Mouse (Mus musculus) cortical plate, adult 2 months (tissue): Measurements from ENCODE around the gene Ccdc130. TPM values are rescaled to one million over a fixed set of nuclear protein-coding genes. Genes with fewer than 3 reads are reported as not detected.

Source experiments
- H3K27ac ChIP-seq: fragments of 200-500 bp; 2 replicates; pipeline ENCODE4 v1.5.1; 2012; ENCODE audit warnings: low read length, control low read depth, inconsistent platforms; ENCODE audit not compliant: insufficient read depth
- H3K4me1 ChIP-seq: fragments of 200-500 bp; 2 replicates; pipeline ENCODE4 v1.6.1; 2011; ENCODE audit warnings: low read length; ENCODE audit not compliant: control insufficient read depth, insufficient read depth
- H3K4me3 ChIP-seq: fragments of 200-500 bp; 2 replicates; pipeline ENCODE4 v1.5.1; 2011; ENCODE audit warnings: mild to moderate bottlenecking, low read length, control low read depth; ENCODE audit not compliant: insufficient read depth
- CTCF ChIP-seq: fragments of 200-500 bp; IDR thresholded peaks from 2 replicates; pipeline ENCODE4 v1.5.1; 2011; ENCODE audit warnings: mild to moderate bottlenecking, control low read depth, low read length; ENCODE audit not compliant: insufficient read depth; ENCODE audit errors: extremely low read depth
- POLR2A ChIP-seq: fragments of 200-500 bp; IDR thresholded peaks from 2 replicates; pipeline ENCODE4 v1.6.1; 2011; ENCODE audit warnings: mild to moderate bottlenecking, low read length, control low read depth; ENCODE audit not compliant: insufficient read depth; ENCODE audit errors: extremely low read depth
- polyA plus RNA-seq: library from polyadenylated mRNA; depleted of rRNA; stranded (reverse); fragments of >200 nt; gene quantifications from 2 replicates; pipeline ENCODE4 v1.2.3, GENCODE M21; 2012

The Ccdc130 gene
- polyA plus RNA-seq, 1 experiment: 42.5 TPM

GRCm38 (mm10) chr8:84280777-84281176 is 10.6 kb upstream of the Ccdc130 start:
- TF ChIP-seq POLR2A (no peak), CTCF (no peak)
- H3K27ac ChIP-seq: no peak overlapping the region
- no peaks in the 10 kb centered on the region for H3K4me1 ChIP-seq
- no peak overlapping the region for H3K4me3 ChIP-seq

- Histone ChIP-seq H3K4me3 (no peak overlapping the region), H3K27ac (no peak overlapping the region), H3K4me1 (no peaks in the 10 kb centered on the region)
- TF ChIP-seq CTCF (no peak), POLR2A (no peak)
Observed at GRCm38 (mm10) chr8:84276447-84276846, 6.3 kb upstream of the Ccdc130 start.

GRCm38 (mm10) chr8:84273968-84274367 is 3.8 kb upstream of the Ccdc130 start:
- Histone ChIP-seq H3K27ac (no peak overlapping the region), H3K4me3 (no peak overlapping the region), H3K4me1 (peaks cover 4% of the 10 kb centered on the region; the same call in 1 of the 2 replicates)
- no peak for TF ChIP-seq CTCF
- no peak for TF ChIP-seq POLR2A

- no peak overlapping the region for H3K27ac ChIP-seq
- peaks cover 4% of the 10 kb centered on the region; the same call in 1 of the 2 replicates for H3K4me1 ChIP-seq
- TF ChIP-seq POLR2A (no peak), CTCF (no peak)
- no peak overlapping the region for H3K4me3 ChIP-seq
Observed at GRCm38 (mm10) chr8:84272302-84272701, 2.1 kb upstream of the Ccdc130 start.

- Histone ChIP-seq H3K4me1 (peaks cover 3% of the 10 kb centered on the region), H3K4me3 (no peak overlapping the region), H3K27ac (no peak overlapping the region)
- no peak for TF ChIP-seq CTCF
Observed at GRCm38 (mm10) chr8:84261098-84261497, 9.1 kb downstream of the Ccdc130 start.

GRCm38 (mm10) chr8:84256822-84257610 is 13.2 kb downstream of the Ccdc130 start, which contains the start of gene Mri1:
Mri1 (minus strand) TSS chr8:84257326.
- TF ChIP-seq CTCF: no peak
- peak; percentile 92 for TF ChIP-seq POLR2A
- Histone ChIP-seq H3K4me3 (peak within 1 kb of the TSS; percentile 58), H3K27ac (peak within 1 kb of the TSS; percentile 69), H3K4me1 (peaks cover 4% of the 10 kb centered on the region)

- Histone ChIP-seq H3K27ac (peak overlapping the region; percentile 69), H3K4me3 (peak overlapping the region; percentile 58), H3K4me1 (peaks cover 4% of the 10 kb centered on the region)
- TF ChIP-seq CTCF (no peak), POLR2A (no peak)
Observed at GRCm38 (mm10) chr8:84256458-84256821, 13.7 kb downstream of the Ccdc130 start.

GRCm38 (mm10) chr8:84255858-84256257 is 14.3 kb downstream of the Ccdc130 start:
- TF ChIP-seq CTCF (no peak), POLR2A (no peak)
- H3K27ac ChIP-seq: no peak overlapping the region
- H3K4me1 ChIP-seq: peaks cover 4% of the 10 kb centered on the region
- peak overlapping the region; percentile 58 for H3K4me3 ChIP-seq

- H3K4me3 ChIP-seq: peak within 1 kb of the TSS; percentile 77
- H3K27ac ChIP-seq: no peak within 1 kb of the TSS
- no peaks in the 10 kb centered on the region for H3K4me1 ChIP-seq
- TF ChIP-seq CTCF (no peak), POLR2A (peak; percentile 95)
Observed at GRCm38 (mm10) chr8:84249257-84250170, 20.7 kb downstream of the Ccdc130 start, which contains the start of gene D8Ertd738e. D8Ertd738e (minus strand) TSS chr8:84249719.

GRCm38 (mm10) chr8:84241821-84242220 is 28.4 kb downstream of the Ccdc130 start:
- TF ChIP-seq POLR2A (no peak), CTCF (no peak)
- Histone ChIP-seq H3K27ac (no peak overlapping the region), H3K4me3 (no peak overlapping the region), H3K4me1 (no peaks in the 10 kb centered on the region)
